Mouse (Mus musculus) retina, embryonic 14.5 days (tissue): ENCODE results near the gene Cpxm2.

Experiments used
- DNase-seq: peaks from one replicate; pipeline ENCODE4 v3.0.0-alpha.2; 2015; ENCODE audit warnings: low spot score

The Cpxm2 gene

DNA sequence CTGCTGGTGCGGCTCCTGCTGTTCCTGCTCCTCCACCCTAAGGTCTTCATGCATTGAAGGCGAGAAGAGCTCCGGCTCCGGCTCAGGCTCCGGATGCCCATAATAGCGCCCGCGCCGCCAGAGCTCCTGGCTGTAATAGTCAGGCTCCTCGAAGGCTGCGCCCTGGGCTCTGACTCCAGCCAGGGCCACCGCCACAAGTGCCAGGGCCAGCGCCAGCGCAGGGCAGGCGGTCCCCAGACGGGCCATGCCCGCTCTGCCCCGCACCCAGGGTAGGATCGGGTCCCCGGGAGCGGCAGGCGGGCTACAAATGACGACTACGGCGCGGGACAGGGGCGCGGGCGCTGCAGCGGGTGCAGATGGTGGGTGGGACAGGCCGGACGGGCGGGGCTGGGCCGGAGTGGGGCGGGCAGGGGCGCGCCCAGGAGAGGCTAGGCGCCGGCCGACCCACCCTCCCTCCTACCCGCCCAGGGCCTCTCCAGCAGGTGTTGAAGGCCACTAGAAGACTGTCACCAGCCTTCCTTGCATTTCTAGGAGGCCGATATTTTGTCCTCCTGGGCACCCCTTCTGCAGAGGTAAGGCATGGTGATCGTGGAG, at the start of gene Cpxm2:
TSS of gene Cpxm2 (minus strand) at position 372 of the 594 bp plus-strand sequence.
- DNase-seq, result peak; percentile 26

DNA sequence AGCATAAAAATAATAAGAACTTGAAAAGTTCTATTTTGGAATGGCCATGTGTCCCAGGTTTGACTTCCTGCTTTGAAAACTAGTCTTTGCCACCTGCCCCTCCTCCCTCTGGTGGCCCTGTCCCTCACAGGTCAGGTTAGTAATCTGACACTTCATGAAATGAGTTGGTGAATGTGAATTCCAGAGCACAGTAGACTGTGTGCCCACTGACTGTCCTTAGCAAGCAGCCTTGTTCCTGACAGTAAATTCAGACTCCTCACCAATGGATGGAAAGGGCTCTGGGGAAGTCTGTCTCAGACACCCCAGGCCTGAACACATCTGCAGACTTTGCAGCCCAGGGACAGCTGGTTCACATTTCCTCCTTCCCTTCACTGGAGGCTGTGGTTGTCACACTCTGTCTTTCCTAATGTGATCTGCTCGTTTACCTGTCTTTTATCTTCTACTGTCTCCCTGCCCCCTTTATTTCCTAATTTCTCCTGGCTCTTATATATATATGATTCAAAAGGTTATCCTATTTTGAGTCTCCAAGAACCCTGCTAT, 49.6 kb upstream of the Cpxm2 start:
- DNase-seq, result no peak

DNA sequence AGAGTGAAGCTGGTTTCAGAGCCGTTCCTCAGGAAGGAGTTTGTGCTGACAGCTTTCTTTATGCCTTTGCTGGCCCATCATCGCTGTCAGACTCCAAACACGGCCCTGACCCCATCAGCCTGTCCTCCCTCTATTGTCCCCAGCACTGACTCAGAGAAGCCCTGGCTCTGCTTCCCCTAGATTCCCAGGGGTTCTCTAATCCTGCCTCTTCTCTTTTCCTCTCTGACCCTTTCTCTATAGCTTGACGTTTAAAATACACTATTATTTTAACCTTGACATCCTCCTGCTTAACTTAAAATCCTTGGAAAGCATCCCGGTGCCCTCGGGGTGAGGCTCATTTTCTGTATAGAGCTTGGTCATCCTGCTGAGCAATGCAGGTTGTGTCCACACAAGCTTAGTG, 45.1 kb upstream of the Cpxm2 start:
- no peak for DNase-seq

DNA sequence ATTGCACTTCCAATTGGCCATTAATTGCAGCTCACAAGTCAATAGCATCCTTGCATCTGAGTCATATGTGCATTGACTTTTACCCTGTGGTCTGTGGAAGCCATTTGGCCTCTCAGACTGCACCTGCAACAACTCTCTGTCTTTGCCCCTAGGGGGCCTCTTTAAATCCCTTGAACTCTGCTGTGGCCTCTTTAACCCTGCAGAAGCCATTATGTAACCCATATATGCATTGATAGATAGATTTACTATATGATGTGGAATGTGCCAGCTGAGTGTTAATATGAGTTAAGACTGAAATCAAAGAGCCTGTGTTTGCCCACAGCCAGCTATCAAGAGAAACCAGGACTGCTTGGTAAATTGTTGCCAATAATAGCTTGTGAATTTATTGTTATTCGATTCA, 44.3 kb upstream of the Cpxm2 start:
- DNase-seq, result no peak

DNA sequence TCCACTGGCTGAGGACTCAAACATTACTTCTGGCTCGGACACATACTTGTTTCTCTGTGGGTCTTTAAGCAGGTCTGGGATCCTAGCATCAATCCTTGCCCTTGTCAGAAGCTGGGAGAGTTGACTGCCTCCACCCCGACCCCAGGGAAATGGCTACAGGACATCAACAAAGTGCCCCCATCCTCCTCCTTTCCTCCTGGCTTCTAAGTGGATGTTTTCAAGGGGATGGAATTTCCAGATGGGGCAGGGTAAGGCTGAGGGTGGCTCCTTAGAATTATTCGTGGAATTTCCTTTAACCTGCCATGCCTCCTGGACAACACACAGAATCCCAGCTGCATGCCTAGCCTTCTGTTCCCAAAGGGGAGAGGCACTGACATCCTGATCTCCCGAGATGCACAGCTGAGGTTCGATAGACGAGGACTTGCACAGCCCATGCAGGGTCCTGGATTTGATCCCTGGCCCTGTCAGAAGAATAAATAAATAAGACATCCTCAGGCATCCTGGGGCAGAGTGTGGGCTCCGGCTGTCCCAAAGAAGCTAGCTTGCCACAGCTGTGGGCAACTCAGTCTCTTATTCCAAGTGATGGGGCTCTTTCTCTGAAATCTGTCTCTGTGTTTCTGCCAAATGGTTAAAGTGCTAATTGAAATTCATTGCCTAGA, 43.4 kb upstream of the Cpxm2 start:
- DNase-seq, result no peak

DNA sequence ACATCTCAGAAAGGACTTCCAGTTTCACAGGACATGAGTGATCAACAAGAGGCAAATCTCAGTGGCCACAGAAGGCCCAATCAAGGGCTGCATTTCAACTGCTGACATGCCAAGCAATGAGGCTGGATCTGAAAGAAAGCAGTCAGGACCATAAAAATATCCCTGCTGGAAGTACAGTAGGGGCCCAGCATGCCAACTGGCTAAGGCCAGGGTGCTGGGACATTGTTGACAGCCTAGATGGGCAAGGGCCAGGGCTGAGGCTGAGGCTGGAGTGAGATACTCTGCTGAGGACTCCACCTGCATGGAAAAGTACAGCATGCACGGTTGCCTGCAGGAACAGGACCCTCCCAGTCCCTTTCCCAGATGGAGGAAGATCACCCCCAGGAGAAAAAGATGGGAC, 42.0 kb upstream of the Cpxm2 start:
- no peak for DNase-seq

DNA sequence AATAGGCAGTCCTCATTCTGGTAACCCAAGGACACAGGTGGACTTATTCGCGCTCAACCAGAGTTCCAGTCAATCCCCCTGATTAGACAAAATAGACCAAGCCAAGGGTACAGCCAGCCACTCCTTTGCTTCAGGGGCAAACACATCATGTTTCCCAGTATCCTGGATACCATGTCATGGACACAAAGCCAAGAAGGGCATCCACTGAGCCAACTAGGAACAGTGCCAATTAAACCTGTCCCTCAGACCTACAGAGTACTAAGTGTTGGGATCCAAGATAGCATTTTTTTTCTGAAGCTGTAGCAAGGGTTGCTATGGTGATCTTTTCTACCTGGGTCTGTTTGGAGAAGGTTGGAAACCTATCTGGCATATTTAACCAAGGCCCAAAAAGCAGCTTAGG, 39.1 kb upstream of the Cpxm2 start:
- DNase-seq, result no peak

DNA sequence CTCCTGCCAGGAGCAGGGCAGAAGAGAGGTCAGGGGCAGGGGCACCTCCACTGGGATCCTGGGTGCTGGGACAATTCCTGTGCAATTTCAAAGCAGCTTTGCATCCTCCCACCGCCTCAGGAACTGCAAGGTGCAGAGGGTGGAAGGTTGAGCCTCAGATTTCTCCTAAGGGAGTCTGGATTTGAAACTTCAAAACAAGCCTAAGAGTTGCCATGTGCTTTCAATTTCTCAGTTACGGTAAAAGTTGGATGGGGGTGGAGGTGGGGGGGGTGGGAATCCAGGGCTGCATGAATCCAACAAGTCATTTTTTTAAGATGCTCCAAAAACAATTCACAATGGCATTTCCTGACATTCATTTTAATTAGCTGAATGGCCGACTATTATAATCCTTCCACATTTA, 32.9 kb upstream of the Cpxm2 start:
- DNase-seq, result no peak

DNA sequence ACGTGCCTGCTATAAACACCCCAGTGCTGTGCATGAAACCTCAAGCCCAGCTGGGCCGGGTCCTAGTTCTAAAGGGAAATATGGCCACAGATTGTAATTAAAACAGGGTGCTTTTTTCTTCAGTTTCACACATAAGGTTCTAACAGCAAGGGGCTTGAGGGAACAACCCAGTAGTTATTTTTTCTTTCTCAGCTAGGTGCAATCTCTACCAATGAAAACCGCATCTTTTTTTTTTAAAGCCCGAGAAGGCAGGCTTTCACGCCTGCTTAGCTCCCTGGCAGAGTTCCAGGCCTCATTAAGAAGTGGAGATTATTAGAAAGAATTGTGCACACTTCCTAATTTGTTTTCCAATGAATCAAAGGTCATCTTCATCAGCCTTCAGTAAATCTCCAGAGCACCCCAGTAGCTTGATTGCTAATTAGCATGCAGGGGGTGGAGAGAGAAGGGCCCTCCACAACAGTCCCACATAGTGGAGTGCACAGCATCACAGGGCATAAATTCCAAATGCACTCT, 29.4 kb upstream of the Cpxm2 start:
- peak; percentile 63 for DNase-seq

DNA sequence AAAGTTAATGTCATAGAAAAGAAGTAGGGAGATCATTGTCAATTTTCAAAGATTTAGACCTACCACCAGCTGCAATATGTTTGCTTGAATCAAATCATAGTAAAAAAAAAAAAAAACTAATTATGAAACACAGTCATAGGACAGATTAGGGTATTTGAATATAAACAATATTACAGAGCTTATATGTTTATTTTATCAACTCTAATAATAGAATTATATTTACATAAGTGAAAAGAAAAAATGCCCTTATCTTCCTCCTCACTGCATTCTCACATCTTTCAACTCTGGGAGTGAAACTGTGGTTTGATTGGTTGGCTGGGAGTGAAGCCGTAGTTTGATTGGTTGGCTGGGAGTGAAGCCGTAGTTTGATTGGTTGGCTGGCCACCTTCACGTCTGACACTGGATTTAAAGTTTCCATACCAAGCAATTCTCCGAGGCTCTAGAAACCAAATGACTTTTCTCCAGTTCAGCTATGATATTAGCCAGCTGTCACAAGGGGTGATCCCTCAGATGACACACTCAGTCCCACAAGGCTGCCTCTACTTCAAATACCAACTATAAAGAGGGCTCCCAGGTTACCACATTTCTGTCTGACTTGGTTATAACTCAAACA, 27.2 kb upstream of the Cpxm2 start:
- no peak for DNase-seq

DNA sequence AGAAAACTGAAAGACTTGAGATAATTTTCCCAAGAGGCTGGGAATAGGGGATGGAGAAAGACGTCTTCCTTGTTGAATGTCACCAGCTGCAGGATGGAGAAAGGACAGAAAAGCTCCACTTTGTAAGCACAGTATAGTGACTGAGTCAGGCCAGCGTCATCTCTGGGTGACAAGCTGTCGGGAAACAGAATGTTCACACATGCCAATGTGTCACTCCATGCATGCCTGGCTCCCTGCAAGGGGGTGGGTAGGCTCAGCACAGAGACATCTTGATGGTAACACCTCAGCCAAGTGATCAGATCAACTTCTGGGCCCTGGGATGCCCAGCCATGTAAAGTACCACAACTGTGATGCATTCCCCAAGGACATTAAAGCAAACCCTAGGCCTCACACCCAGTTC, 26.5 kb upstream of the Cpxm2 start:
- no peak for DNase-seq

DNA sequence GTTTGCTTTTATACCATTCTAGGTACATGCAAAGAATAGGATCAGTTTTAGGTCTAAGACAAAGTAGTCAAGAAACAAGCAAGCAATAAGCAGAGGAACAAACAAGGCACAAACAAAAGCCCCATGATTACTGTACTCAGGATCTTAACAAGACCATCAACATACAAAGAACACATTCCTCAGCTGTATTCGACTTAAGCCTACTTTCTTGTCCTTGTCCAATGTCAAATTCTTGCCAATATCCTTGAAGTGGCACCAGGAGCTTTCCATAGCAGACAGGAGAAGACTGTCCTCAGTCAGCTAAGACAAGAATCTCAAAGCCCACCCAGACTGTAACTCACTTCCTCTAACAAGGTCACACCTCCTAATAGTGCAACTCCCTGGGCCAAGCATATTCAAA, 24.5 kb upstream of the Cpxm2 start:
- no peak for DNase-seq

DNA sequence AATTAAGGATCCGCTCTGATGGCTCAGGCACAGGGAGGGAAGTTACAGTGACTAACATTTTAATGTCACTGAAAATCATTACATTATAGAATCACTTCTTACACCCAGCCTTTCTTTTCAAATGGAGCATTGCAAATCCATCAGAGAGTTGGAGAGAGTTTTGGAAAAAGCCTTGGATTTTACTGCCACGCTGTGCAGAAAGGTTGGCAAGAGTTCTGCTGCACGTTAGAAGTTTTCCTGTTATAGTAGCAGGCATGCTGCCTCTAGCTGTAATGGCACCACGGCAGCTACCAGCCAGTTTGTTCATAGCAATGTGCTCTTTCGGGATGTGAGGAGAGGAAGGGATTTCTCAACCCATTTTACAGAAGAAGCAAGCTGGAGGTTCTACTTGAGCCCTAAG, 20.2 kb upstream of the Cpxm2 start:
- no peak for DNase-seq

DNA sequence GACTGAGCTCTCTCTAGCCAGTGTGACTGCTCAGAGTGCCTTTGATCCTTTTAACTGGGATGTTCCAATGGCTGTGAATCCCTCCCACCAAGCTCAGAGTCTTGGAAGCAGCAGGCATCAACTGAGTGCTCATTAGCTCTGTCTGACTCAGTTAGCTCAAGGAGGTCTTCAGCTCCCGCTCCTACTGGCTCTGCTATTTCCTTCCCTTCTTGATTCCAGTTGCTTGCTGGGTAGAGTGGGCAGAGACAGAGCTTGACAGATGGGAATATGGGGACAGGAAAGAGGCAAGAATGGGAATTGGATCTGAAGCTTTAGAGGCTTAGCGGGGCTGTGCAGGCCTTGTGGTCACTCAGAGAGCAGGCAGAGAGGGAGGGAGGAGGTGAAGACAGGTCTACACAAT, 19.8 kb upstream of the Cpxm2 start:
- DNase-seq, result no peak

DNA sequence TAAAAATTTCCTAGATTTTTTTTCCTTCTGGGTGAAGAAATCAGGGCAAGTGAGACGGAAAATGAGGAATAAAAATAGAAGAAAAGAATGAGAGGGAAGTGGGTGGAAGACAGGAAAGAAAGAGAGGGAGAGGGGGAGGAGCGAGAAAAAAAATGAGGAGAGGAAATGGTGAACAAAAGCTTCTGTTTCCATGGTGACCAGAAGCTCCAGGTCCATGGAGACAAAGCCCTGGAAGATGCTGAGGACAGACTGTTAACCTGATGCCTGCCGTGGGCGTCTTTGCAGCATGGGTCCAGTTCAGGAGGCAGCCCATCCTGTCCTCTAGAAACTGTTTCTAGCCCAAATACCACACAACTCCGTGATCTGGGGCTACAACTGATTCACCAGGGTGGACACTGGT, 17.7 kb upstream of the Cpxm2 start:
- DNase-seq, result no peak

DNA sequence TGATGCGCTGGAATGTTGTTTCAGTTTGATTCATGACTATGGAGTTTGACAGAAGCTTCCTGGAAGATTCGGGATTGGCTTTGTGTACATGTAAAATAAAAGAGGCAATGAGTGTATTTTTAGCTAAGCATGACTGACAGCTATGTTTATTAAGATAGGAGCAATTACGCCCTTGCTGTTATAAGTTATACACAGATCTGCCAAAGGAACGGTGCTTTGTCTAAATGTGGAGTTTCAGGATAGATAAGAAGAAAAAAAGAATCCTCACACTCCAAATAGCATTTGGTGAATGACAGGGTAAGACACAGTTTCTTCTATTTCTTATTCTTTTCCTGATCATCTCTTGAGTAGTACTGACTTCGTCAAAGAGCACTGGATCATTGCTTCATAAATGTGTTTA, 17.2 kb upstream of the Cpxm2 start:
- DNase-seq, result no peak

DNA sequence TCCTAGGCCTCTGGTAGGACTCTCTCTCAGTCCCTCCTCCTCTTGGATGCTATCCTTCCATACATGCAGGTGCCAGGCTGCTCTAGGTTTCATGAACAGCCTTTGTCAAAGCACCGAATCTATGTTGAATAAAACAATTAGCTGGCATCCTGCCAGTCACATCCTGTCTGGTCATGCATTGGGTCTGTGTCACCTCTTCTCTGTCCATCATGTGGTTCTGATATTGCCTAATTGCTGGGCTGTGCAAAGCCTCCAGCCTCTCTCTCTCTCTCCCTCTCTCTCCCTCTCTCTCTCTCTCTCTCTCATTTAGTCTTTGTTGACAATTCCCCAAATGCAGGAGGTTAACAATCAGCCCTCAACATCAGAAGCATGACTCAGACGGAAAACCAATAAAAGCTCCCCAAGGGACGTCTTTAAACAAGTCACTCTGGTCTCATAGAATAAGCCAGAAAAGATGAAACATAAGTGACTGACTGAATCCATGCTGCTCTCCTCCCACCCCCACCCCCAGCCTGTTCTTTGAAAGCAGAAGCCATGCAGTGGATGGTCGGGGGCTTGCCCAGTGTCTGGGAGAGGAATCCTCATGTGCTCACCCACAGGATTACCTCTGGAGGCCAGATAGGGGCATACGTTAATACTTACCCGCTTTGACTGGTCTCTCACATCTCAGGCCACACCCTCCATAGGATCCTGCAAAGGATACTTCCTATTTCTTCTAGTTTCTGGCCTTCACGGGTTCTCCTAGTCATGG, 15.1 kb upstream of the Cpxm2 start:
- no peak for DNase-seq

DNA sequence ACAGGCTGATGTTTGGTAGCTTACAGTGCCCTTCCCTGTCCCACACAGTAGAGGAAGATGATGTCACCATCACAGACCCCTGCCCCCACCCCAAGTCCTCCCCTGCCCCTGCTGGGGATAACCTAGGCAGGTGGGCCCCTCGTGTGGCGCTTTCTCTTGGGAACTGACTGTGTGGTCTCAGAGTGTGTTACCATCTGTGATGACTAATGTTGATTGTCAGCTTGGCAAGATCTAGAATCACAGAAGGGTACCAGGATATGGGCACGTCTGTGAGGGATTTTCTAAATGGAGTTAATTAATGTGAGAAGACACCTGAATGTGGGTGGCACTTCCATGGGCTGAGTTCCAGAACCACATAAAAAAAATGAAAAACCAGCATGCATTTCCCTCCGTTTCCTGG, 12.7 kb upstream of the Cpxm2 start:
- DNase-seq, result no peak

DNA sequence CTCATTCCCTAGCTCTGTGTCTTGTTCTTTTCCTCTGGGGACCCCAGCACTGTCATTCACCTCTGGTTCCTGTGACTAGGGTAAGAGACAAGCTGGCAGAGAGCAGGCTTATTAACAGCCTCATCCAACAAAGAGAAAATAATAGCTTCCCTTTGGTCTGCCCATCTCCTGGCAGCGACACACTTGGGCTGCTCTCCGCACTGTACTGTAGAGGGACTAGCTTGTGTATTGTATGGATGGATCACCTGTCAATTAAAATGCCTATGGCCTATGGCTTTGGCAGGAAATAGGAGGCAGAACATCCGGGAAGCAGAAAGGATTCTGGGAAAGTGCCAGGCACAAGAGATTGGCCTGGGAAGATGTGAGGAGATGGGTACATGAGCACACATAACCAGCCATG, 7.7 kb upstream of the Cpxm2 start:
- DNase-seq, result no peak

DNA sequence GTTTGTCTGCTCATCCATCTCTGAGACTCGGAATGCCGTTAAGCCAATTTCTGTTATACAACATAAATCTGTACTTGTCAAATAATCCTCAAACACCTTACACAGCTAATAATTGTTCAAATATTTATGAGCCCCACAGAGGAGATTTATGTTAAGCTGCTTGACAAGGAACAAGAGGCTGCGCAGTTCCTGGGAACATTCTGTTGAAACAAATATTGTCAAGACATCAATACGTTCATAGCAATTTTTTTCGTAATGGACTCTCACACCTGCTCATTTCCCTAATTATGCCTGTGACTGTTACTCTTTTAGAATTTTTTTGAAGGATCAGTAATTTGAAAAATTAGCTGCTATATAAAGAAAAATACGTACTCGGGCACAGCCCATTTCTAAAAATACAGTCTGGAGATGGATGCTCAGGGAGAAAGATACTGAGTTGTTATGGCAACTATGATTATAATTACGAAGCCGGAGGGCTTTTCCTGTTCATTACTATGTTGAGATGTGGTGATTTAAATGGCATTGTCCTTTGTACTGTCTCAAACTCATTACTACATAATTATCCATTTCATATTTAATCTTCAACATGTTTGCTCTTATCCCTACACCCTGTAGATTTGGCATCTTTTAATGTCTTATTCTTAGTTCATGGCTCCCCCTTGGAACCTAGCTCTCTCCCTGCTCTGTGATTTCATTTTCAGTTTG, 3.9 kb upstream of the Cpxm2 start:
- no peak for DNase-seq

DNA sequence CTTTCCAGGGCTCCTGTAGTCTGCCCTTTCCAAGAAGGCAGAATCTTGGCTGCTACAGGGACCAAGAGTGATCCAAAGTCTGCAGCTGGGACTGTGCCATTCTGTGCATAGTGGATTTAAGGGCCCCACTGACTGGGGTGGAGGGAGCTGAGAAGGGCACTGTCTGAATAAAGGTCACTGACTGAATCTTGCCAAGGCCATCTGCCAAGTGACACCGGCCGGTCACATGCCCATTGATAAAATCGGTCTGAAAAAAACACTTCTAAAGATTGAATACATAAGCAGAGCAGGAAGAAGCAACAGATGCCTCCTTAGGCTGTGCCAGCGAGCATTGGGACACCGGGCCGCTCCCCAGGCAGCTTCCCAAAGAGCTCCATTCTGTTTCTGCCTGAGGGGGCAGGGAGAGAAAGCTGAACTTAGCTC, 803 bp downstream of the Cpxm2 start:
- DNase-seq, result no peak

DNA sequence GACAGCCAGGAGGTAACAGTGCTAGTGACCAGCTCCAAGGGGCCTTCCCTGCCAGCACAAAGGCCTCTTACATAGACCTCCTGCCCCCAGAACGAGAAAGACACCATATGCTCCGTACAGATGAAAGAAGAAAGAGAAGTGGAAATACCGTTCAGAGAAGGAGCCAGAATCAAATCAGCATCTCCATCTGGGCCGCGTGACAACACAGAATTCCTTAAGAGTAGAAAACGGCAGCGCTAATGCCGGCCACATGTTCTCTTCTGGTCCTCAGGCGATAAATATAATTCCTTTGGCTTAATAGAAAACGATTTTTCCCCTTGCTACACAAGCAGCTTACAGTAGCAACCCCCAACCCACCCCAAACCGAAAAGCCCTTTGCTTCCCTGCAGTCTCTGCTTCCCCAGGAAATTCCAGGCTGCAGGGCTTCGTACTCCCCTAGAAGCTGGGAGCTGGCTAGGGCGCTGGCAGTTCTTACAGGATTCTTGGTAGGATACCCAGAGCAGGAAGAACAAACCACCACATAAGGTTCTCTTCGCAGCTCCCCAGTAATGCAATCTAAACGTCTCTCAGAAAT, 9.2 kb downstream of the Cpxm2 start:
- no peak for DNase-seq
